Mouse (Mus musculus) limb, embryonic 13.5 days (tissue): ENCODE results near the gene Sh3pxd2a. TPM values are rescaled to one million over a fixed set of nuclear protein-coding genes. Genes with fewer than 3 reads are reported as not detected.
A peak's percentile ranks its signal among the peaks of the same experiment; 100 is the strongest.

ENCODE experiments used
- ATAC-seq: fragments of 200-750 bp; cut with Nextera tagmentation; 2 replicates; pipeline ENCODE4 v1.8.0; 2017; ENCODE audit warnings: low read depth, moderate number of reproducible peaks, moderate TSS enrichment; ENCODE audit not compliant: low FRiP score
- H3K27ac ChIP-seq: fragments of 300-500 bp; sonication (generic); 2 replicates; pipeline ENCODE4 v1.5.1; 2015; ENCODE audit warnings: inconsistent platforms, mild to moderate bottlenecking, moderate library complexity
- H3K27me3 ChIP-seq: fragments of 300-500 bp; sonication (generic); 2 replicates; pipeline ENCODE4 v1.6.1; 2015; ENCODE audit warnings: mild to moderate bottlenecking, inconsistent platforms
- H3K36me3 ChIP-seq: fragments of 300-500 bp; sonication (generic); 2 replicates; pipeline ENCODE4 v1.6.1; 2015; ENCODE audit warnings: inconsistent platforms, mild to moderate bottlenecking, moderate library complexity
- H3K4me1 ChIP-seq: fragments of 300-500 bp; sonication (generic); 2 replicates; pipeline ENCODE4 v1.6.1; 2015; ENCODE audit warnings: inconsistent platforms
- H3K4me2 ChIP-seq: fragments of 300-500 bp; sonication (generic); replicated peaks from 2 replicates; pipeline ENCODE4 v1.6.1; 2015; ENCODE audit warnings: inconsistent platforms, mild to moderate bottlenecking, moderate library complexity
- H3K4me3 ChIP-seq: fragments of 300-500 bp; sonication (generic); 2 replicates; pipeline ENCODE4 v1.5.1; 2015; ENCODE audit warnings: moderate library complexity, mild to moderate bottlenecking, inconsistent platforms
- H3K9ac ChIP-seq: fragments of 300-500 bp; sonication (generic); 2 replicates; pipeline ENCODE4 v1.6.1; 2015; ENCODE audit warnings: mild to moderate bottlenecking, inconsistent platforms
- H3K9me3 ChIP-seq: fragments of 300-500 bp; sonication (generic); 2 replicates; pipeline ENCODE4 v1.6.1; 2016; ENCODE audit warnings: inconsistent platforms
- WGBS: fragments of 180-500 bp; shearing (Covaris S2); methylation state at CpG from one replicate; pipeline ENCODE4 v1.1.7; 2015; 5-methylcytosine and 5-hydroxymethylcytosine counted together
- polyA plus RNA-seq: library from polyadenylated mRNA; unstranded; fragments of >200 nt; fragmentation: Nextera tagmentation; extraction: Ambion mirVana; gene quantifications from 2 replicates; pipeline ENCODE4 v1.2.1, GENCODE M21; 2015

The Sh3pxd2a gene
- polyA plus RNA-seq, 1 experiment from 2014 or later, result 10.1 TPM

- no peak overlapping the region for H3K27ac ChIP-seq
- H3K9ac ChIP-seq, result no peak overlapping the region
- H3K4me2 ChIP-seq, result no peak overlapping the region
- H3K4me3 ChIP-seq, result no peak overlapping the region
- H3K36me3 ChIP-seq, result peaks cover 63% of the 10 kb centered on the region
- H3K4me1 ChIP-seq, result peaks cover 4% of the 10 kb centered on the region; the same call in 1 of the 2 replicates
- no peaks in the 10 kb centered on the region for H3K9me3 ChIP-seq
- no peaks in the 10 kb centered on the region for H3K27me3 ChIP-seq
- WGBS, result 44% methylated on average over 11 of the region's 11 CpGs
- ATAC-seq, result peak; percentile 6; the same call in 1 of the 2 replicates
Observed at GRCm38 (mm10) chr19:47264322-47265092, 199.7 kb downstream of the Sh3pxd2a start.

DNA sequence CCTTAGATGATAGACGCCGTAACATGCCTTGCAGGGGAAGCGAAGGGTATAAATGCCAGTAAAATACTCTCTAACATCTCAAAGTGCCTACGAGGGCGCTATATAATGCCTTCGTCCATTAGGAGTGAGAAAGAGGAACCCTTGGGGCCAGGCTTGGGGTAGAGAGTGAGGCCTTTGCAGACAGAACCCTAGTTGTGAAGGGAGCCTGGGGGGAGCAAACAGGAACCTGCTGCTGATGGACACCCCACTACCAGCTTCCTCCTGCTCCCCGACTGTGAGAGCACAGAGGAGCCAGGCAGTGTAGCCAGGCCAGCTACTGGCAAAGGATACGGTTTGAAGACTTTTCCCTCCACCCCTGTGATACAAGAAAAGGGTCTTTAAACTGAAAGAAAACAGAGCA is 200.6 kb downstream of the Sh3pxd2a start:
- Histone ChIP-seq H3K36me3 (peaks cover 54% of the 10 kb centered on the region), H3K4me1 (peaks cover 4% of the 10 kb centered on the region; the same call in 1 of the 2 replicates), H3K9ac (no peak overlapping the region), H3K4me2 (no peak overlapping the region), H3K4me3 (no peak overlapping the region), H3K27me3 (no peaks in the 10 kb centered on the region), H3K27ac (no peak overlapping the region), H3K9me3 (no peaks in the 10 kb centered on the region)
- WGBS, result 86% methylated on average over 8 of the region's 8 CpGs
- no peak for ATAC-seq

- Histone ChIP-seq H3K4me3 (no peak overlapping the region), H3K4me2 (no peak overlapping the region), H3K27ac (no peak overlapping the region), H3K27me3 (peaks cover 3% of the 10 kb centered on the region; the same call in 1 of the 2 replicates), H3K36me3 (peaks cover 30% of the 10 kb centered on the region), H3K9me3 (no peaks in the 10 kb centered on the region), H3K4me1 (peaks cover 4% of the 10 kb centered on the region; the same call in 1 of the 2 replicates), H3K9ac (no peak overlapping the region)
- 85% methylated on average over 8 of the region's 8 CpGs for WGBS
- ATAC-seq, result no peak
Observed at GRCm38 (mm10) chr19:47261196-47261595, 203.0 kb downstream of the Sh3pxd2a start.

DNA sequence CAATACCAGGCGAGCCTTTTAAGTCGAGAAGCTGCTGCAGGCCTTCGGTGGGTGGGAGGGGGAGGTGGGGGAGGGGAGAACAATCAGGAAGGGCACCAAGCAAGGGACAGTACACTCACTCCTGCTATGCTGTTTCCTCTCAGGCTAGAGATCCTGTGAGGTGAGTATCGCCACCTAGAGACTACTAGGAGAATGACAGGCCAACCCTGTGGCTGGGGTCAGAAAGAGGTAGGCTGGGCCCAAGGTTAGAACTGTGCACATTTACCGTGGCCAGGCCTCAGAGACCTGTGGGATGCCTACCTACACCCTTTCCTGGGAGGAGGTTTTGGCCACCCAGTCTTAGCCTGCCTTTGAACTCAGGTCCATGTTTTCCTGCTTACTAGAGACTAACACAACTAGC is 204.6 kb downstream of the Sh3pxd2a start:
- Histone ChIP-seq H3K36me3 (peaks cover 21% of the 10 kb centered on the region), H3K4me3 (no peak overlapping the region), H3K4me2 (no peak overlapping the region), H3K4me1 (peaks cover 8% of the 10 kb centered on the region; the same call in 1 of the 2 replicates), H3K27ac (no peak overlapping the region), H3K27me3 (peaks cover 12% of the 10 kb centered on the region), H3K9ac (no peak overlapping the region), H3K9me3 (no peaks in the 10 kb centered on the region)
- peak; percentile 21; the same call in 1 of the 2 replicates for ATAC-seq
- 4% methylated on average over 5 of the region's 5 CpGs for WGBS

GRCm38 (mm10) chr19:47255919-47256318 is 208.3 kb downstream of the Sh3pxd2a start:
- ATAC-seq, result no peak
- Histone ChIP-seq H3K27me3 (peaks cover 49% of the 10 kb centered on the region), H3K36me3 (no peaks in the 10 kb centered on the region), H3K27ac (no peak overlapping the region), H3K4me1 (peaks cover 17% of the 10 kb centered on the region), H3K4me2 (no peak overlapping the region), H3K4me3 (no peak overlapping the region), H3K9me3 (no peaks in the 10 kb centered on the region), H3K9ac (no peak overlapping the region)
- 69% methylated on average over 6 of the region's 6 CpGs for WGBS

GRCm38 (mm10) chr19:47255036-47255435 is 209.2 kb downstream of the Sh3pxd2a start:
- 52% methylated on average over 2 of the region's 2 CpGs for WGBS
- no peaks in the 10 kb centered on the region for H3K9me3 ChIP-seq
- peaks cover 56% of the 10 kb centered on the region for H3K27me3 ChIP-seq
- H3K4me1 ChIP-seq, result peaks cover 17% of the 10 kb centered on the region
- no peak overlapping the region for H3K27ac ChIP-seq
- no peak overlapping the region for H3K9ac ChIP-seq
- H3K36me3 ChIP-seq, result no peaks in the 10 kb centered on the region
- H3K4me2 ChIP-seq, result no peak overlapping the region
- no peak overlapping the region for H3K4me3 ChIP-seq
- no peak for ATAC-seq

DNA sequence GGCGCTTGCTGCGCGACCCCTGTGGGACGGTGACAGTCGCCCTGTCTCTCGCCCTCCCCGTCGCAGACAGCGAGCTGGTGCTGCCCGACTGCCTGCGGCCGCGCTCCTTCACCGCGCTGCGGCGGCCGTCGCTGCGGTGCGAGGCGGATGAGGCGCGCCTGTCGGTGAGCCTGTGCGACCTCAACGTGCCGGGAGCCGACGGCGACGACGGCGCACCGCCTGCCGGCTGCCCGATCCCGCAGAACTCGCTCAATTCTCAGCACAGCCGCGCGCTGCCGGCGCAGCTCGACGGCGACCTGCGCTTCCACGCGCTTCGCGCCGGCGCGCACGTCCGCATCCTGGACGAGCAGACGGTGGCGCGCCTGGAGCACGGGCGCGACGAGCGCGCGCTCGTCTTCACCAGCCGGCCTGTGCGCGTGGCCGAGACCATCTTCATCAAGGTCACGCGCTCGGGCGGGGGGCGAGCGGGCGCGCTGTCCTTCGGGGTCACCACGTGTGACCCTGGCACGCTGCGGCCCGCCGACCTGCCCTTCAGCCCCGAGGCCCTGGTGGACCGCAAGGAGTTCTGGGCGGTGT is 211.1 kb downstream of the Sh3pxd2a start:
- H3K9me3 ChIP-seq, result no peaks in the 10 kb centered on the region
- peak overlapping the region; percentile 44 for H3K4me3 ChIP-seq
- H3K9ac ChIP-seq, result peak overlapping the region; percentile 45; the same call in 1 of the 2 replicates
- 4% methylated on average over 90 of the region's 90 CpGs for WGBS
- H3K27me3 ChIP-seq, result peaks cover 60% of the 10 kb centered on the region
- peaks cover 29% of the 10 kb centered on the region for H3K4me1 ChIP-seq
- H3K27ac ChIP-seq, result no peak overlapping the region
- peak overlapping the region; percentile 72 for H3K4me2 ChIP-seq
- ATAC-seq, result no peak
- H3K36me3 ChIP-seq, result no peaks in the 10 kb centered on the region

DNA sequence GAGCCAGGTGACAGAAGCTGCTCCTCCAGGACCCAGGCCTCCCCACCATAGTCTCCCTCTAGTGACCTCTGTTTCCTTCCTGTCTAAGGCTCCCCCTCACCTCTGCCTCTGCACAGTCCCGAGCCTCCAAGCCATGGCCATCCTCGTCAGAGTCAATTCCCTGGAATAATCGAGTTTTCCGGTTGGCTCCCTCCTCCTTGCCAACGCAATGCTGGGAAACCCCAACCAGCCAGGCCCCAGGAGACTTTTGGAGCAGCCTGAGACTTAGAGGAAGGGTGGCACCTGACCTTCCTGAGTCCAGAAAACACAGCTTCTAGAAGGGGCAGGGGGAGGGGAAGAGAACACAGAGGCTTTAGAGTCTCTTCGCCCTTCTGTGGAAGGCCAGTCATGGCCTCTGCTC is 213.3 kb downstream of the Sh3pxd2a start:
- no peak overlapping the region for H3K9ac ChIP-seq
- H3K9me3 ChIP-seq, result no peaks in the 10 kb centered on the region
- H3K27ac ChIP-seq, result no peak overlapping the region
- no peaks in the 10 kb centered on the region for H3K36me3 ChIP-seq
- H3K4me3 ChIP-seq, result no peak overlapping the region
- whole genome bisulfite sequencing, result 77% methylated on average over 6 of the region's 6 CpGs
- no peak overlapping the region for H3K4me2 ChIP-seq
- no peak for ATAC-seq
- peaks cover 54% of the 10 kb centered on the region for H3K27me3 ChIP-seq
- H3K4me1 ChIP-seq, result peaks cover 37% of the 10 kb centered on the region

DNA sequence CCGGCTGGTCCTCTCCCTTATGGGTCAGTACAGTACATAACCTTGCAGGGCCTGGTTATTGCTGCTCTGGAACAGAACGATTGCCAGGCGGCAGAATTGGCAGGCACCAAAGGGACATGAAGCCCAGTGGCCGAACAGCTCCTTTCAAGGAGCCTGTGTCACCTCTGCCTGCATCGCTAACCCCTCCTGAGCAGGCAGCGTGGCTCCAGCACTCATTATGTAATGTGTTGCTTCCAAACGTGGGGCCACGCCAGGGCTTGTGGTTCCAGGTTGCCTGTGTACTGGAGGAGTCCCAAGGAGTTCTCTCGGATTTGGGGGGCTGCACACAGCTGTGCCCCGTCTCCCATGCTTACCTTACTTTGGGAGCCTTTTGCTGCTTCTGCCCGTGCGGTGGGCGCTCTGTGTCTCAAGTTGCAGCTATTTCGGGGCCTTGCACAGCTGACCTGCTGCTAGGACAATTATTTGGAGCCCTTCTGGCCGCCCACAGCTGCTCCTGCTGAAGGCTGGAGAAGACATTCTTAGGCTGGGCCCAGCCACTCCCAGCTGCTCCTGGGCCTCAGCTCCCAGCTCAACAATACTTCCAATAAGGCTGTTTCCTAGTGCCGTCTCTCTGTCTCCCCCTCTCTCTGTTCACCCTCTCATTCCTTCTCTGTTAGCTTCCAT is 215.2 kb downstream of the Sh3pxd2a start:
- ATAC-seq, result peak; percentile 34; the same call in 1 of the 2 replicates
- H3K27me3 ChIP-seq, result peaks cover 42% of the 10 kb centered on the region
- no peaks in the 10 kb centered on the region for H3K9me3 ChIP-seq
- peaks cover 33% of the 10 kb centered on the region for H3K4me1 ChIP-seq
- no peak overlapping the region for H3K9ac ChIP-seq
- 45% methylated on average over 16 of the region's 16 CpGs for WGBS
- H3K36me3 ChIP-seq, result no peaks in the 10 kb centered on the region
- no peak overlapping the region for H3K4me2 ChIP-seq
- no peak overlapping the region; the same call in 1 of the 2 replicates for H3K27ac ChIP-seq
- no peak overlapping the region for H3K4me3 ChIP-seq

DNA sequence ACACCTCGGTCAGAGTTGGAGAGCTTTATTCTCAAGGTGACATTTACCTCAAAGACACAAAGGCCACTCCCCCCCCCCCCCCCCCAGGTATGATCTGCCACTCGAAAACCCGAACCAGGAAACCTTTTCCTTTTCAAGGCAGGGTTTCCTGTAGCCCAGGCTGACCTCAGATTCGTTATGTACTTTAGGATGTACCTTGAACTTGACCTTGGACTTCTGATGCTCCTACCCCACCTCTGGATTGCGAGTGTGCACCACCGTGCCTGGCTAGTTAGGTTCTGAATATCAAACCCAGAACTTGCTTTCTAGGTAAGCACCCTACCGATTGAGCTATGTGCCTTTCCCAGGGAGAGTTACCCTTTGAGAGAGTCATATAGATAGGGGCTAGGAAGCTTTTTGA is 215.9 kb downstream of the Sh3pxd2a start:
- no peaks in the 10 kb centered on the region for H3K9me3 ChIP-seq
- no peaks in the 10 kb centered on the region for H3K36me3 ChIP-seq
- no peak overlapping the region for H3K4me3 ChIP-seq
- H3K9ac ChIP-seq, result no peak overlapping the region
- no peak overlapping the region for H3K4me2 ChIP-seq
- H3K27me3 ChIP-seq, result peaks cover 35% of the 10 kb centered on the region
- WGBS, result 77% methylated on average over 7 of the region's 7 CpGs
- ATAC-seq, result no peak
- no peak overlapping the region for H3K27ac ChIP-seq
- peaks cover 30% of the 10 kb centered on the region for H3K4me1 ChIP-seq

DNA sequence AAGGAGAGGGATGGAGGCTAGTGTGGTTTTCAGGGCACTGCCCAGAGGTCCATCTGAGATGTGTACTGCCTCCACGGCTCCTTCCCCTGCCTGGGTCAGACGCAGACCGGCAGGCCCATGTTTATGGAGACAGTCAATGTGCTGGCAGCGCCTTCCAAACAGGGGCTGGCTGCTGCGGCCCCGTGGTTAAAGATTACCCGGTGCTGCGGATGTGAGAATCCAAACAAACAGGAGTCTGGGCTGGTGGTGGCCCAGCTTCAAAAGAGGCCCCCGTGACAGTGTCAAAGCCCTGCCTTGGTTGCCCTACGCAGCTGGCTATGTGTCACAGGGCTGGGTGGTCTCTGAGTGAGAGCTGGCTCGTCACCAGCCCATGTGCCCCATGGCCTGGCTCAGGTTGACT is 216.4 kb downstream of the Sh3pxd2a start:
- Histone ChIP-seq H3K9me3 (no peaks in the 10 kb centered on the region), H3K27me3 (peaks cover 30% of the 10 kb centered on the region), H3K4me1 (peaks cover 25% of the 10 kb centered on the region), H3K9ac (no peak overlapping the region), H3K27ac (no peak overlapping the region), H3K4me3 (no peak overlapping the region), H3K36me3 (no peaks in the 10 kb centered on the region), H3K4me2 (no peak overlapping the region)
- WGBS, result 35% methylated on average over 11 of the region's 11 CpGs
- ATAC-seq, result no peak

DNA sequence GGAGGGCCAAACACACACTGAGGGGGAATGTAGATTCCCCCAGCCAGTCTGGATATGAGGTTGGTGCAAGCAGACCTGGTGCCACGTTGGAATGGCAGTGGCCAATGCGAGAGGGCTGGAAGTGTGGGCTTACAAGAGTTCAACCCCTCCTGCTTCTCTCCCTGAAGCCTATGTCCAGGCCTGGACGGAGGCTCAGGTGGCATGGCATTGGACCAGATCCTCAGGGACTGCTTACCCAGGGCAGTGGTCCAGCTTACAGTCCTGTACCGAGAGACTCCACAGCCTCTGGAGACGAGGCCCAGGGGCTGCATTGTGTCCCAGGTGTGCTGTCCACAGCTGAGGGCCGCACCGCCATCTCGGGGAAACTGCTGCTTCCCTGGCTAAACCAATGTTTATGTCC is 218.7 kb downstream of the Sh3pxd2a start:
- Histone ChIP-seq H3K27me3 (peaks cover 7% of the 10 kb centered on the region), H3K4me3 (no peak overlapping the region), H3K27ac (no peak overlapping the region), H3K9ac (no peak overlapping the region), H3K4me2 (no peak overlapping the region), H3K36me3 (no peaks in the 10 kb centered on the region), H3K4me1 (peaks cover 38% of the 10 kb centered on the region), H3K9me3 (no peaks in the 10 kb centered on the region)
- 79% methylated on average over 8 of the region's 8 CpGs for WGBS
- ATAC-seq, result no peak
